Mouse (Mus musculus) brain, embryonic 14.5 days (tissue): Measurements from ENCODE around the gene Atxn3.

ENCODE experiments used
- CTCF ChIP-seq: fragments of 200-500 bp; IDR thresholded peaks from 2 replicates; pipeline ENCODE4 v1.5.1; 2012; ENCODE audit warnings: inconsistent platforms, mild to moderate bottlenecking, moderate library complexity, borderline replicate concordance; ENCODE audit not compliant: insufficient read depth, insufficient read length; ENCODE audit errors: extremely low read depth
- POLR2A ChIP-seq: fragments of 200-500 bp; IDR thresholded peaks from 2 replicates; pipeline ENCODE4 v1.6.1; 2012; ENCODE audit warnings: mild to moderate bottlenecking, inconsistent platforms, borderline replicate concordance; ENCODE audit not compliant: poor library complexity, insufficient read depth, insufficient read length, severe bottlenecking; ENCODE audit errors: extremely low read depth

DNA sequence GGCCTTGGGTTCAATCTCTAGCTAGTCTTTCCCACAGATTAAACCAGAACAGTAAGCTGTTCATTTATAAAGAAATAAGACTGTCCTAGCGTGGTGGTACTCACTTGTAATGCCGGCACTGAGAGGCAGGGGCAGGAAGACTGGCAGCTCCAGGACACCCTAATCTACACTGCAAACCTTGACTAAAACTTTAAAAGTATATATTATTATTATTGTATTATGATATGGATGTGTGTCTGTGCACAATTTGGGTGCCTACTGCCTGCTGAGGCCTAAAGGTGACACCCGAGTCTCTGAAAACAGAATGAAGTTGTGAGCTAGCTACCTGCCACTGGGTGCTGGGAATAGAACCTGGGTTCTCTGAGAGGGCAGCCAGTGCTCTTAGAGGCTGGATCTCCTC lies 46.7 kb downstream of the Atxn3 start:
- TF ChIP-seq CTCF = no peak
- no peak for TF ChIP-seq POLR2A
